Mouse (Mus musculus): ENCODE measurements at regions not wholly inside any gene's neighbourhood (a gene's known extent, or its start where the extent isn't known, plus 50 kb on each side); places are given as distances from the start of the nearest gene placed in this dataset.

- no peaks in the 10 kb centered on the region for H3K27me3 ChIP-seq (ENCODE audit: control insufficient read depth, insufficient read depth, low read length)
- DNase-seq (ENCODE audit: low spot score) (no peak), ATAC-seq (replicated peaks; ENCODE audit: insufficient number of reproducible peaks, low FRiP score, low TSS enrichment, low read depth) (no peak)
- H3K9ac ChIP-seq (replicated peaks; ENCODE audit: low read length): no peak overlapping the region
- no peak overlapping the region for H3K4me2 ChIP-seq (ENCODE audit: low read depth, low read length)
- no peaks in the 10 kb centered on the region for H3K4me1 ChIP-seq (ENCODE audit: control insufficient read depth, insufficient read depth, low read length)
- H3K9me3 ChIP-seq (replicated peaks; ENCODE audit: control insufficient read depth, low read length): no peaks in the 10 kb centered on the region
- H3K36me3 ChIP-seq (replicated peaks; ENCODE audit: control insufficient read depth, insufficient read depth, low read depth, low read length): no peaks in the 10 kb centered on the region
- no peak overlapping the region for H3K4me3 ChIP-seq (ENCODE audit: low read depth, low read length)
- H3K27ac ChIP-seq (replicated peaks; ENCODE audit: low read depth, low read length): no peak overlapping the region
- WGBS: 82% methylated on average over 4 of the region's 4 CpGs
Measured at GRCm38 (mm10) chr3:62985033-62985432, 256.3 kb upstream of the Mme start.

DNA sequence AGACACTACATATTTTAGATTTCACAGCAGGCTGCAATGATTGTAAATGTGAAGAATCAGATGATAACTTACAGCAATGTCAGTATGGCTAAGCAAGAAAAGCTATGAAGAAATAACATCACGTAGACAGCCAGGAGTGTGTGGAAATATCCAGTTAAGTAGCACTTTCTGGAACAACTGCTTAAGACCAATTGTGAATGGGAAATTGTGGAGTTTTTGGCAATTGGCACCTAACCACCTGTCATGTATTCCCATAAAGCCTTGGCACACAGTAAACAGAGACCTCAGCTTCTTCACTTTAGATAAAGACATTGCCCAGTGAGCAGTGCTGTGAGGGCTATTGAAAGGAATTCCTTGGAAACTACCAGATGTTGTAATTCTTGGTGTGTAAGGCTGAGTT, 264.4 kb upstream of the Mme start:
- 97% methylated on average over 1 of the region's 1 CpGs for WGBS
- Histone ChIP-seq H3K4me1 (ENCODE audit: control insufficient read depth, insufficient read depth, low read length) (no peaks in the 10 kb centered on the region), H3K9ac (replicated peaks; ENCODE audit: low read length) (no peak overlapping the region), H3K4me2 (ENCODE audit: low read depth, low read length) (no peak overlapping the region), H3K9me3 (replicated peaks; ENCODE audit: control insufficient read depth, low read length) (no peaks in the 10 kb centered on the region), H3K27me3 (ENCODE audit: control insufficient read depth, insufficient read depth, low read length) (no peaks in the 10 kb centered on the region), H3K36me3 (replicated peaks; ENCODE audit: control insufficient read depth, insufficient read depth, low read depth, low read length) (no peaks in the 10 kb centered on the region), H3K4me3 (ENCODE audit: low read depth, low read length) (no peak overlapping the region), H3K27ac (replicated peaks; ENCODE audit: low read depth, low read length) (no peak overlapping the region)
- ATAC-seq (replicated peaks; ENCODE audit: insufficient number of reproducible peaks, low FRiP score, low TSS enrichment, low read depth): no peak
- DNase-seq (ENCODE audit: low spot score): no peak

DNA sequence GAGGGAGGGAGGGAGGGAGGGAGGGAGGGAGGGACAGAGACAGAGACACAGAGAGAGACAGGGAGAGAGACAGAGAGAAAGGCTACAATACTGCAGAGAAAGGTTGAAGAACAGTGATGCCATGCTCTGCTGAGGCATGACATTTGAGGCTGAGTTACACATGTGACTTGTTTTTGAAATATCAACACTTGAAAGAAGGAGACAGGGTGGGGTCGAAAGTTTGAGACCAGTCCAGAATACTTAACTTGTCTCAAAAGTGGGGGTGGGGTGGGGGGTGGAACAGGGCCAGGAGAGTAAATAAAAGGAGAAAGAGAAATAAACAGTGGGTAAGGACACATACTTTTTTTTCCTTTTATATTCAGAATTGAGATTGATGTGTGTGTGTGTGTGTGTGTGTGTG, 278.1 kb upstream of the Mme start:
- Histone ChIP-seq H3K4me1 (ENCODE audit: control insufficient read depth, insufficient read depth, low read length) (no peaks in the 10 kb centered on the region), H3K27me3 (ENCODE audit: control insufficient read depth, insufficient read depth, low read length) (no peaks in the 10 kb centered on the region), H3K9ac (replicated peaks; ENCODE audit: low read length) (no peak overlapping the region), H3K9me3 (replicated peaks; ENCODE audit: control insufficient read depth, low read length) (no peaks in the 10 kb centered on the region), H3K4me2 (ENCODE audit: low read depth, low read length) (no peak overlapping the region), H3K36me3 (replicated peaks; ENCODE audit: control insufficient read depth, insufficient read depth, low read depth, low read length) (no peaks in the 10 kb centered on the region), H3K4me3 (ENCODE audit: low read depth, low read length) (no peak overlapping the region), H3K27ac (replicated peaks; ENCODE audit: low read depth, low read length) (no peak overlapping the region)
- DNase-seq (ENCODE audit: low spot score): no peak
- ATAC-seq (replicated peaks; ENCODE audit: insufficient number of reproducible peaks, low FRiP score, low TSS enrichment, low read depth): no peak
- WGBS: 56% methylated on average over 1 of the region's 1 CpGs

GRCm38 (mm10) chr3:62962608-62963007, 278.7 kb upstream of the Mme start:
- ATAC-seq (replicated peaks; ENCODE audit: insufficient number of reproducible peaks, low FRiP score, low TSS enrichment, low read depth) (no peak), DNase-seq (ENCODE audit: low spot score) (no peak)
- H3K9ac ChIP-seq (replicated peaks; ENCODE audit: low read length): no peak overlapping the region
- no peak overlapping the region for H3K4me2 ChIP-seq (ENCODE audit: low read depth, low read length)
- H3K27ac ChIP-seq (replicated peaks; ENCODE audit: low read depth, low read length): no peak overlapping the region
- 32% methylated on average over 4 of the region's 4 CpGs for WGBS
- no peaks in the 10 kb centered on the region for H3K36me3 ChIP-seq (replicated peaks; ENCODE audit: control insufficient read depth, insufficient read depth, low read depth, low read length)
- no peak overlapping the region for H3K4me3 ChIP-seq (ENCODE audit: low read depth, low read length)
- H3K9me3 ChIP-seq (replicated peaks; ENCODE audit: control insufficient read depth, low read length): no peaks in the 10 kb centered on the region
- no peaks in the 10 kb centered on the region for H3K27me3 ChIP-seq (ENCODE audit: control insufficient read depth, insufficient read depth, low read length)
- no peaks in the 10 kb centered on the region for H3K4me1 ChIP-seq (ENCODE audit: control insufficient read depth, insufficient read depth, low read length)

- H3K36me3 ChIP-seq (replicated peaks; ENCODE audit: control insufficient read depth, insufficient read depth, low read depth, low read length): no peaks in the 10 kb centered on the region
- H3K4me3 ChIP-seq (ENCODE audit: low read depth, low read length): no peak overlapping the region
- DNase-seq (ENCODE audit: low spot score) (no peak), ATAC-seq (replicated peaks; ENCODE audit: insufficient number of reproducible peaks, low FRiP score, low TSS enrichment, low read depth) (no peak)
- H3K4me2 ChIP-seq (ENCODE audit: low read depth, low read length): no peak overlapping the region
- H3K27ac ChIP-seq (replicated peaks; ENCODE audit: low read depth, low read length): no peak overlapping the region
- no peaks in the 10 kb centered on the region for H3K4me1 ChIP-seq (ENCODE audit: control insufficient read depth, insufficient read depth, low read length)
- H3K27me3 ChIP-seq (ENCODE audit: control insufficient read depth, insufficient read depth, low read length): no peaks in the 10 kb centered on the region
- no peaks in the 10 kb centered on the region for H3K9me3 ChIP-seq (replicated peaks; ENCODE audit: control insufficient read depth, low read length)
- H3K9ac ChIP-seq (replicated peaks; ENCODE audit: low read length): no peak overlapping the region
Measured at GRCm38 (mm10) chr3:62945356-62945755, 296.0 kb upstream of the Mme start.

GRCm38 (mm10) chr3:62938601-62939000, 302.7 kb upstream of the Mme start:
- Histone ChIP-seq H3K27me3 (ENCODE audit: control insufficient read depth, insufficient read depth, low read length) (no peaks in the 10 kb centered on the region), H3K4me1 (ENCODE audit: control insufficient read depth, insufficient read depth, low read length) (no peaks in the 10 kb centered on the region), H3K9me3 (replicated peaks; ENCODE audit: control insufficient read depth, low read length) (no peaks in the 10 kb centered on the region), H3K4me2 (ENCODE audit: low read depth, low read length) (no peak overlapping the region), H3K9ac (replicated peaks; ENCODE audit: low read length) (no peak overlapping the region), H3K36me3 (replicated peaks; ENCODE audit: control insufficient read depth, insufficient read depth, low read depth, low read length) (no peaks in the 10 kb centered on the region), H3K27ac (replicated peaks; ENCODE audit: low read depth, low read length) (no peak overlapping the region), H3K4me3 (ENCODE audit: low read depth, low read length) (no peak overlapping the region)
- WGBS: 62% methylated on average over 1 of the region's 1 CpGs
- no peak for DNase-seq (ENCODE audit: low spot score)
- no peak for ATAC-seq (replicated peaks; ENCODE audit: insufficient number of reproducible peaks, low FRiP score, low TSS enrichment, low read depth)

DNA sequence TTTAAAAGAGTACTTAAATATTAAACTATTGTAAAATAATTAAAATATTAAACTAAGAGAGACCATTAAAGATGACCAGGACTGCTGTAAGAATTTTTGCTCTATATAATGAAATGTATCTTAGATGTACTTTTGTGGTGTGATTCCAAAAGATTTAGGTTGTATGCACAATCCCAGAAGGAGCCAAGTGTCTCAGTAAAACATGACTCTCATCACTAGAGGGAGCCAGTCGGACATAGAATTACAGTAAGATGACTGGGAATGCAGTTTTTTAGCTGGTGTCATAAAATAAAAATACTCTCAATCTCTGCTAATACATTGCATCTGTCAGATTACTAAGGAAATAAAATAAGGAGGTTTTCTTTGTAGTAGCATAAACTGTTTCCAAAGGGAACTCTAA, 316.9 kb upstream of the Mme start:
- no peaks in the 10 kb centered on the region for H3K36me3 ChIP-seq (replicated peaks; ENCODE audit: control insufficient read depth, insufficient read depth, low read depth, low read length)
- H3K4me1 ChIP-seq (ENCODE audit: control insufficient read depth, insufficient read depth, low read length): no peaks in the 10 kb centered on the region
- no peak overlapping the region for H3K4me3 ChIP-seq (ENCODE audit: low read depth, low read length)
- H3K9ac ChIP-seq (replicated peaks; ENCODE audit: low read length): no peak overlapping the region
- no peak overlapping the region for H3K4me2 ChIP-seq (ENCODE audit: low read depth, low read length)
- ATAC-seq (replicated peaks; ENCODE audit: insufficient number of reproducible peaks, low FRiP score, low TSS enrichment, low read depth) (no peak), DNase-seq (ENCODE audit: low spot score) (peak; percentile 76)
- H3K27me3 ChIP-seq (ENCODE audit: control insufficient read depth, insufficient read depth, low read length): no peaks in the 10 kb centered on the region
- no peak overlapping the region for H3K27ac ChIP-seq (replicated peaks; ENCODE audit: low read depth, low read length)
- no peaks in the 10 kb centered on the region for H3K9me3 ChIP-seq (replicated peaks; ENCODE audit: control insufficient read depth, low read length)
- WGBS: 4% methylated on average over 1 of the region's 1 CpGs

DNA sequence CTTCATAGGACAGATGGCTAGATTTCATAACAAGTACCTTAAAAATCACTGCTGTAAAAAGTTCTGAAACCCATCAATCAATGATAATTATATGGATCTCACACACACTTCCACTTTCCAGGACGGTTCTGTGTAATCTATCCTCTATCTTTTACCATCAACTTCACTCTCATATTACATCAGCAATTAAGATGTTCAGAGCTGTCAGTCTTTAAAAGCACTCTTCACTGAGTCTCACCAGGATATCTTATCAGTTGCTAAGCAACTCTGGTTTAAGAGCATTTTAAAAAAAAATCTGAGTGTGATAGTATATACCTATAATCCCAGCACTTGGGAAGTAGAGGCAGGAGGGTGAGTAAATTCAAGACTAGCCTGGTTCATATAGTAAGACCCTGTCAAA, 312.0 kb upstream of the Gpr149 start:
- H3K27me3 ChIP-seq (ENCODE audit: control insufficient read depth, insufficient read depth, low read length): no peaks in the 10 kb centered on the region
- H3K4me1 ChIP-seq (ENCODE audit: control insufficient read depth, insufficient read depth, low read length): no peaks in the 10 kb centered on the region
- no peak for ATAC-seq (replicated peaks; ENCODE audit: insufficient number of reproducible peaks, low FRiP score, low TSS enrichment, low read depth)
- no peaks in the 10 kb centered on the region for H3K36me3 ChIP-seq (replicated peaks; ENCODE audit: control insufficient read depth, insufficient read depth, low read depth, low read length)
- no peak overlapping the region for H3K4me3 ChIP-seq (ENCODE audit: low read depth, low read length)
- no peak for DNase-seq (ENCODE audit: low spot score)
- no peak overlapping the region for H3K27ac ChIP-seq (replicated peaks; ENCODE audit: low read depth, low read length)
- H3K9ac ChIP-seq (replicated peaks; ENCODE audit: low read length): no peak overlapping the region
- no peak overlapping the region for H3K4me2 ChIP-seq (ENCODE audit: low read depth, low read length)
- no peaks in the 10 kb centered on the region for H3K9me3 ChIP-seq (replicated peaks; ENCODE audit: control insufficient read depth, low read length)
- WGBS: 35% methylated on average over 1 of the region's 1 CpGs

GRCm38 (mm10) chr3:62885104-62885503, 280.2 kb upstream of the Gpr149 start:
- Histone ChIP-seq H3K4me3 (ENCODE audit: low read depth, low read length) (no peak overlapping the region), H3K9me3 (replicated peaks; ENCODE audit: control insufficient read depth, low read length) (no peaks in the 10 kb centered on the region), H3K36me3 (replicated peaks; ENCODE audit: control insufficient read depth, insufficient read depth, low read depth, low read length) (no peaks in the 10 kb centered on the region), H3K27me3 (ENCODE audit: control insufficient read depth, insufficient read depth, low read length) (no peaks in the 10 kb centered on the region), H3K4me2 (ENCODE audit: low read depth, low read length) (no peak overlapping the region), H3K9ac (replicated peaks; ENCODE audit: low read length) (no peak overlapping the region), H3K27ac (replicated peaks; ENCODE audit: low read depth, low read length) (no peak overlapping the region), H3K4me1 (ENCODE audit: control insufficient read depth, insufficient read depth, low read length) (no peaks in the 10 kb centered on the region)
- no peak for ATAC-seq (replicated peaks; ENCODE audit: insufficient number of reproducible peaks, low FRiP score, low TSS enrichment, low read depth)
- no peak for DNase-seq (ENCODE audit: low spot score)
